Mouse (Mus musculus) spleen, postnatal 4 days (tissue): ENCODE measurements around the gene Gckr.

Source experiments
- DNase-seq, 2 experiments: peaks; one replicate each; pipeline ENCODE4 v3.0.0; 2022; ENCODE audit warnings: low spot score in 2 of 2

Gene Gckr

DNA sequence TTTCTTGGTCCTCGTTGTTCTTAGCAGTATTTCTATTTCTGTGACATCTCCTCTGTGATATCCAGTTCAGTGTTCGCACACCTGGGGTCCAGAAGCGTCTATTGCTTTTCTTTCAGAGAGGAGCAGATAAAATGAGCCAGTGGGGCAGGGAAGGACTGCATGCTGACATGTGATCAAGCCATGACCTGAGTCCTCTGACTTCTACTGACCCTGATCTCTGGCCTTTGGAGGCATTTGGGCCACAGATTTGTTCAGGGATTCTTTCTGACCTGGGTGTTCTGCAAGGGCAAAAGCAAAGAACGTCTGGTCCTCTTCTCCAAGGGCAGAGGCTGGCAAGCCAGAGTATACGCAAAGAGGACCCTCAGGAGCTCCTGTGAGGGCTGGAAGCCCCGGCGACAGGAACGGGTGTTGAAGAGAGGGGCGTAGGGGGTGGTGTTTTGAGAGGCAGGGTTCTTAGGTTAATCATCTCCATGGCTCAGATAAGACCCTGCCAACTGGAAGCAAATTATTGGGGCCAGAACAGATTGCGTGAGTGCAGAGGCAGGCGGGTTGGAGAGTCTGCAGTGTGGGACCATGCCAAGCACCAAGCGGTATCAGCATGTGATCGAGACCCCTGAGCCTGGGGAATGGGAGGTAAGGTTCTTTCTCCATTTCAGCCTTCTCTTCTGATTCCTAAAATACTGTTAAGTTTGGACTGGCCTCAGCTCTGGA, at the start of gene Gckr:
TSS of gene Gckr (plus strand) at position 397 of the 711 bp plus-strand sequence.
- no peak for DNase-seq

DNA sequence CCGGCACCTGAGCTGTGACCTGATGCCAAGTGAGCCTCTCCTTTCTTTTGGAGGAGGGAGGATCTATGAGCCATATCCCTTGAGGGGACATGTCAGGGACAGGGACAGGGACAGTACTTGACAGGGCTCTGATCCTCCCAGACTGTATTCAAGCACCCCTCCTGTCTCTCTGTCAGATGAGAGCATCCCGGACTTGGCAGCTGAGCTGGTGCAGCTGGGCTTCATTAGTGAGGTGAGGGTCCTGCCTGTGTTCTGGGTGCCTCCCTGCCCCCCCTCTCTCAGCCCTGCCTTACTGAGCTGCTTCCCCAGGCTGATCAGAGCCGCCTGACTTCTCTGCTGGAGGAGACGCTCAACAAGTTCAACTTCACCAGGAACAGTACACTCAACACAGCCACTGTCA, 46.5 kb upstream of the Gckr start:
- no peak for DNase-seq

DNA sequence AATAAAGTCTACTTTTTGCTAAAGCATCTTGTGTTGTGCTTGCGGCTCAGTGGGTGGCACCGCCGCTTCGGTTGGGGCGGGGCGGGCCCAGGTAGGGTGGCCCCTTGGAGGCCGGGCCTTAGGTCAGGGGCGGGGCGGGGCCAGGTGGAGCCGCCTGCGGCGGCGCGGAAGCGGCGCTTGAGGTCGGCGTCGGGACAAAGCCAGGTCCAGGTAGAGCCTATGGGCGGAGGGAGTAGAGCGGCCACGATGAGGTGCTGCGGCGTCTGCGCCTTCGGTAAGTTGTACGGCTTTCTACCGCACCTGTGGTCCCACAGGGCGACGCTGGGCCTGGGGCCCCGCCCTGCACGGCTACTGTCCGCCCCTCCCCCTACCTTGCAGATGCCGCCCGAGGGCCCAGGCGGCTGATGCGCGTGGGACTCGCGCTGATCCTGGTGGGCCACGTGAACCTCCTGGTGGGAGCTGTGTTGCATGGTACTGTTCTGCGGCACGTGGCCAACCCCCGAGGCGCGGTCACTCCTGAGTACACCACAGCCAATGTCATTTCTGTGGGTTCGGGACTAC, 45.6 kb upstream of the Gckr start, which contains the start of gene Krtcap3:
TSS of gene Krtcap3 (plus strand) at position 151 of the 561 bp plus-strand sequence.
- DNase-seq, result no peak

DNA sequence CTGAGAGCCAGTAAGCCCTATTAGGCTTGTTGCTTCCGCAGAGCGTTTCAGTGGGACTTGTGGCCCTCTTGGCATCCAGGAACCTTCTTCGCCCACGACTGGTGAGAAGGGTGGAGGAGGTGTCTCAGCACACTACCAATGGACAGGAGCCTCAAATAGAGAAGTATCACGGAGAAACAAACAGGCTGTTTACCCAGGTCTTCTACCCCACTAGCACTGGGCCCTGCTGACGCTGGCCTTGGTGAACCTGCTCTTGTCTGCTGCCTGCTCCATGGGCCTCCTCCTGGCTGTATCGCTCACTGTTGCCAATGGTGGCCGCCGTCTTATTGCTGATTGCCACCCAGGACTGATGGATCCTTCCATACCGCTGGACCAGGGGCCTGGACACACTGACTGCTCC, 45.1 kb upstream of the Gckr start:
- DNase-seq, result no peak

DNA sequence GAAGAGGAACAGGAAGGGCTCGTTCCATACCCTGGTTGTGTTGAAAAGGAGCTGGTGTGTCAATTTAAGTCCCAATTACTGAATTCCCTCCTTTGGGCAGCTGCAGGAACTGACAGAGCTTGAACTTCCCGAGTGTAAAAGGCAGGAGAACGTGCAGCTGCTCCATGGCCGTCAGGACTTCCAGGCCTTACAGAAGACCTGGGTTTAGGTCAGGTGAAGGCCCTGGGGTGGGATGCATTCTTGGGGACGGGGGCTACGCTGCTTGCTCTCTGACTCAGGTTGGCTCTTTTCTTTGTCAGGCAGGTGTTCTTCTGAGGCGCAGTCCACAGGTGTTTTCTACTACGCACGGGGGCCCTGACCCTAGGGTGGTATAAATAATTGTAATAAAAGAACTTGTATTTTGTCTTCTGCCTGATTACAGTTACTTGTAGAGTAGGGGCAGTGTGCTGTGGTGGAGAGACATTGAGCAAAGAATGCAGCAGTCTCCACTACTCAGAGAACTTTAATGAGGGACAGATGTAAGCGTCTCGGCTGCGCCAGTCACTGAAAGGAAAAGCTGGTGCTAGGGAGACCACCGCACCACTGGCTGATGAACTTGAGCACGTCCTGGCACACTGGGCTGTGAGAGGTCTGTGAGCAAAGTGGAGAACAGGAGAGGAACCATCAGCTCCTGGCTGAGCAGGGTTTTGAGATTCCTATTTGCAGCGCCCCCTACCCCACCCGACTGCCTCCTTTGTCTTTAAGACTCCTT, 44.3 kb upstream of the Gckr start:
- DNase-seq, result no peak

DNA sequence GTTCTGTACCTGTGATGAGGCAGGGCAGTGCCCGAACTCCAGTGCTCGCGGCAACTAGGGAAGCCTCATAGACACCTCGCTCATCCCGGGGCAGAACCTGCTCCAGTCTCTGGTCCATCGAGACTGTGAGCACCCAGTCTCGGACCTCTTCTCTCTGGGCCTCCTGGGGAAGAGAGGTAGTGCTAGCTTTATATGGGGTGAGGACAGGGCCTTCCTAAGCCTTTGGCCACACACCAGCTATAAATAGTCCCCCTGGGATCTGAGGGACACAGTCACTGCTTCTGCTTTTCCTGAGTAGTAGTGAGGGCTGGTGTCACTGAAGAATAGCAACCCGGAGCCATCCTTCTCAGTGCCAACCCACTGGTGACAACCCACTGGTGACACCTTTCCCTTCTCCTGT, 43.4 kb upstream of the Gckr start:
- no peak for DNase-seq

DNA sequence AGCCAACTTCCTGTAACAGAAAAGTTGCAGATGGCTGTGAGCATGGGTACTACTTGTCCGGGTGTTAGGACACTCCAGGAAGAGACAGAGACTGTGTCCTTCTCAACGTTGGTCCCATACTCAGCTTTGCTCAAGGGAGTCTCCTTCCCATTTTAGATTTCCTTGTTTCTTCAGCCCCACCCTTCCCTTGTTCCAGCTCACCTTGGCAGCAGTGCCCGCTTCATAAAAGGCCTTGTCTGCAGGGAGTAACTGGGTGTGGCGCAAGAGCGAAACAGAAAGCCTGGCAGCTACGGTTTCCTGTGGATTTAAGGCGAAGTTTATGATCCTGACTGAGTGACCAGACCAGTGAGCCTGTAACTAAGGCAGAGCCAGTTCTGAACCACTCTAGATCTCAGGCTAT, 42.8 kb upstream of the Gckr start:
- no peak for DNase-seq

DNA sequence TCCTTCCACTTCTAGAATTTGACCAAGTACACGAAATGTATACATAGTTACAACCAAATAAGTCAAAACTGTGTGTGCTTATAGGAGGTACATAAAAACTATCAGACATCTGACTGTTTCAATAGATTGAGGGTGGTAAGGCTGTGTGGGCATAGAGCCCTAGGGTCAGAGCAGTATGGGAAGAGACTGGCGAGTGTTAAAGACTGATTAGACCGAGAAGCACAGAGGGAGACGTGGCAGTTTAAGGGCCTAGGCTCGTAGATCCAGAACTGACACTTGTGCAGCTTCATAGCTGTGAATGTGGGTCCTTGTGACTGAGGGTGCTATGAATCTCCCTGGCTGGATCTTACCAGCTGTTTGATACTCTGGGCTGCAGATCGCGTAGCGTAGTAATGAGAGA, 42.3 kb upstream of the Gckr start:
- DNase-seq, result no peak

DNA sequence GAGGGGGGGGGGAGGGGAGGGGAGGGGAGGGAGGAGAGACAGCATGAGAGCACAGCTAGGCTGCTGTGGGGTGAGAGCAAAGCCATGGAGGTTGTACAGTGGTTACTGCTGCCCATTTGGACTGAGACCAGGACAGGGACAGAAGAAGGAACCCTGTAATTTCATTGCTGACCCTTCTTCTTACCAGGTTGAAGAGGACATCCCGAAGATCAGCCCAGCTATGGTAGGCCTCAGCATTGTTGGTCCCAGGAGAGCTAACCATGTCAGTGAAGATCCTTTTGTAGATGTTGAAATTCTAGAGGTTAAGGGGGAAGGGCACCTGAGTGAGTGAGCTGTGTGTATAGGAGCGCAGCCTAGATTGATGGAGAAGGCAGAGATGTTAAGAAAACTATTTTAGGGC, 41.9 kb upstream of the Gckr start:
- DNase-seq, result no peak

DNA sequence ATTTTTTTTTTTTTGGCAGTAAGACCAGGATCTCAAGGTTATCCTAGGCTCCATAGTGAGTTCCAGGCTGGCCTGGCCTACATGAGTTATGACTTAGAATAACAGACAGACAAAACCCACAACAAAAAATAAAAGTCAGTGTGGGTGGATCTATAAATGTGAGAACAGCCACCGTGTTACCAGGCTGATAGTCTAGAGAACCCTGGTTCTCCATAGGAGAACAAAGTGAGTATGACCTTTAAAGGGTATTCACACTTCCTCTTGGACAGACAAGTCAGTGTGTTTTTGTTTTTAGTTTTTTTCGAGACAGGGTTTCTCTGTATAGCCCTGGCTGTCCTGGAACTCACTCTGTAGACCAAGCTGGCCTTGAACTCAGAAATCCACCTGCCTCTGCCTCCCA, 41.3 kb upstream of the Gckr start:
- DNase-seq, result no peak

DNA sequence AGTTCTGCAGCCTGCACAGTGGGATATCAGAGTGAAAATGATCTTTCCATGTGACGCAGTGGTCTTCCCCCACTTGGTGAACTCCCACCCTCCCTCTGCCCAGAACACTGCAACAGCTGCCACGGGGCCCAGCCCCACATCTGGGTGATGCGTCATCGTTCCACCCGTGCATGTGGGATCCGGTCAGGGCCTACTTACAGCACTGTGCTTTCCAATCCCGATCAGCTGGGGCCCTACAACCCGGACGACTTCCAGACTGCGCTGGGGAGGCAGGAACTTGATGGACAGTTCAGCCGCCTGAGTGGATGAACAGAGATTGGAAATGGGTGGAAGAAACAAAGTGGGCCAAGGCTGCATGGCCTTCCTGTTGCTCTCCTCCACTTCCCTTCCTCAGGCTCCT, 39.6 kb upstream of the Gckr start:
- no peak for DNase-seq

DNA sequence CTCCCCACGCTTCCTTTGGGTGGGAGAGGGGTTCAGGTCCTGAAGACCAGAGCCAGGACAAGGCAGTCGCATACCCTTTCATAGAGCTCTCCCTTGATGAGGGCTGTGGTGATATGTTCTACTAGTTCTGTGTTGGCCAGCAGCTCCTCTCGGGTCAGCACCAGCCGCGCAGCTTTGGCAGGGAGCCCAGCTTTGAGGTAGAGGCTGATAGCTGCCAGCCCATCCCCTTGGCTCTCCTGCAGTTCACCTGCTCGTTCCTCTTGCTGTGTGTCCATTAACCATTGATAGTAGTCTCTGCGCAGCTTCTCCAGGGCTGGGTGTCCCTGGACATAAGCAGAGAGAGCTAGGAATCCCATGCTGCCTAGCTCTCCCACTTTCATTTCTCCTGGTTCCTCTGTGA, 31.1 kb upstream of the Gckr start:
- DNase-seq, result no peak

DNA sequence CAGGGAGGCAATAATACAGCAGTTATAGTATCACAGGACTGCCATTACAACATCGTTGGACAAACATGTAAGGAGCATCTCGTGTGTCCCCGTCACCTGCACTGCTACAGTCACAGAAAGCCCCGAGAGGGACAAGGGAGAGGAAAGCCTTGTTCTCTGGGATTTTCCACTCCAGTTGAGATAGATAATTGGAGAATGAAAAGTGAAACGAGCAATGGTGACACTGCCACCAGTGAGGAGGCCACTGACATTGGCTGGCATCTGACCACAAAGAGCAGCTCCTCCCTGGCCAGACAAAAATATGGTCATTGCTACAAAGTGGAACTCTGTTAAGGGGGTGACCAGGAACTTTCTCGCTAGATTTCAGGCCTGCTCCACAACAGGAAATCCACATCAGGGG, 29.6 kb upstream of the Gckr start:
- DNase-seq, result no peak

DNA sequence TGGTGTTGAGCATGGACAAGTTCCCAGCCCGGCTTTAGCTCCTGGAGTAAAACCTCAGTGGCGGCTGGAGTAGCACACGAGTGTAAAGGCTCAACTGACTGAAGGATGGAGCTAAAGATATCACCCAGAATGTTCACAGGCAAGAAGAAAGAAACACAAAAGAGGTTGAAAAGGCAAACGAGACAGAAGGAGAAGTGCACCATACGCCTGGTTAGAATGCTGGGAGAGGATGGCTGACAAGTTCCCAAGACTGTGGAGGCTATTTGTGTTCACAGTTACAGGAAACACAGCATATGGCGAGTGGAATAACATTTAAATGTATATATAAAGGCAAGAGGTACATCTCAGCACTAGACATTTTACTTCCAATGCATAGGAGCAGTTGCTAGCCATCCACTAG, 24.2 kb upstream of the Gckr start:
- no peak for DNase-seq

DNA sequence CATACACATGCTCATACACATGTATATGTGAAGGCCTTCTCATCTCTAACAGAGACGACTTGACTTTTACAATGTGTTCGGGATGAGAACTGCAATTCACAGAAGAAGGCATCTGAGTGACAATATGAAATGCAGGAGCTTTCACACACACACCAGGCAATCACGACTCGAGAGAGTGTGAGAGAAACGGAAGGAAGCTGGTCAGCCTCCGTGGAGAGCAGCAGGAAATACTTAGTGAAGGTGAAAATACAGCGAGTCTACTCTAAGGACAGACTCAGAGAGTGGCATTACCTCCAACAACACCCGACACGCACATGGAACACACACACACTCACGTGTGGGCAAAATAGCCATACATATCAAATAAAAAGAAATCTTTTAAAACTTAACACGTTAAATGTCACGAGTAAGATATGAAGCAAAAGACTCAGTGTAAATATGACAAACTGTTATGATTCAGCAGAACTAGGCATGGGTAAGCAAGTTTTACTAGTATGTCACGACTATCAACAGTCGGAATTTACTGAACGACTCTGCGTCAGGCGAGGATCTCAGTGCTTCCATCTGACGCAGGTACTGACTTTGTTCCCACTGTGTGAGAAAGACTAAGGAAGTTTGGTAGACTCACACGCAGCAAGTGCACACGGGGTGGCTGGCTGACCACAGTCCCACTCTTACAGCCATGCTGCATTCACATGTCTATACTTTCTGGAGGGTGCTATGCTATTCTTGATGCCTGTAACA, 17.8 kb upstream of the Gckr start:
- no peak for DNase-seq

DNA sequence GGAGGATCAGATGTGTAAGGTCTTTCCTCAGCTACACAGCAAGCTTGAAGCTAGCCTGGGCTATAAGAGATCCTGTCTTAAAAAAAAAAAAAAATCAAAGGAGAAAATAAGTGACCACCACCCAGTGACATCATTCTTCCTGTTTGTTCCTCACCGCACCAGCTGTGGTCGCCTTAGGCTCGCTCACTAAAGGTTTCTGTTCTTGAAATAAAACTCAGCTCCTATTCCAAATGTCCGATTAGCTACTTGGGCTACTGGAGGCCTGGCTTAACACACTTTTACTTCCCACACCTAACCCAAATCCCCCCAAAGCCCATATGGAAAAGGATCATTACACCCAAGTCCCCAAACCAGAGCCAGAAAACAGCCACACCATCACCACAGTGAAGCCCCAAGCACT, 9.0 kb upstream of the Gckr start:
- no peak for DNase-seq

DNA sequence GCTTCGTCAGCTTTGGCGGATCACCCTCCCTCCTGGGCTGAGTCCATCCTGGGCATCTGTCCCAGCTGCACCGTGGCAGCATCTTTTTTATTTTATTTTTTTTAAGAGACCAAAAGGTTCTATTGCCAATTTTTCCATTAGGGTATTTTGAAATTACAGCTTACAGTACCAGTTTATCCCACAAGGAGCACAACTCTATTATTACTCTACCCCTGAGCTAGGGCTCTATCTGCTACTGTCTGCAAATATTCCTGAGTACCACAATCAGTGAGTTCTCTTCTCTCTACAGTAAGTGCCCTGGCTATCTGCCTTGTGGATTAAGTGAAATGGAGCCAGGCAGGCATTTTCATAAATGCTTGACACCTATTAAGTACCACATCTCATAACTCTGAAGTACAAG, 8.6 kb upstream of the Gckr start:
- DNase-seq, result no peak

DNA sequence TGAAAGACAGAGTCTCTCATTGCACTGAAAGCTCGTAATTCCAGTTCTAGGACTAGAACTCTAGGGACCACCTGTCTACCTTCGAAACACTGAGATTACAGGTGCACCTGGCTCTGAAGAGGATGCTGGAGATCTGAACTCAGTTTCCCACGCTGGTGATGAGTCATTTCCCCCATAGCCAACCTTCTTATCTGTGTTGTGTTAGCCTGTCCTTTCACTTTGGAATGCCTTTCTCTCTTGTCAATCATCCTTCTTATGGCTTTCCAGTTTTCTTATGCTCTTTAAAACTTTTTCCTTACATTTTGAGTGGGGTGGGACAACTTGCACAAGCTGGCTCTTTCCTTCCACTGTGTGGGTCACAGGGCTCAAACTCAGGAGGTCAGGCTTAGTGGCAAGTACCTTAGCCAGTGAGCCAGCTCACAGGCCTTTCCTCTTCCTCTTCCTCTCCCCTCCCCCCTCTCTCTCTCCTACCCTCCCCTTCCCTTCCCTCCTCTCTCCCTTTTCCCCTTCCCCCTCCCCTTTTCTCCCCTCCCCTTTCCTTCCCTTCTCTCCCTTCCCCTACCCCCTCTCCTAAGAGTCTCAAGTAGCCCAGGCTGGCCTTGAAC, 7.5 kb upstream of the Gckr start:
- DNase-seq, result no peak

DNA sequence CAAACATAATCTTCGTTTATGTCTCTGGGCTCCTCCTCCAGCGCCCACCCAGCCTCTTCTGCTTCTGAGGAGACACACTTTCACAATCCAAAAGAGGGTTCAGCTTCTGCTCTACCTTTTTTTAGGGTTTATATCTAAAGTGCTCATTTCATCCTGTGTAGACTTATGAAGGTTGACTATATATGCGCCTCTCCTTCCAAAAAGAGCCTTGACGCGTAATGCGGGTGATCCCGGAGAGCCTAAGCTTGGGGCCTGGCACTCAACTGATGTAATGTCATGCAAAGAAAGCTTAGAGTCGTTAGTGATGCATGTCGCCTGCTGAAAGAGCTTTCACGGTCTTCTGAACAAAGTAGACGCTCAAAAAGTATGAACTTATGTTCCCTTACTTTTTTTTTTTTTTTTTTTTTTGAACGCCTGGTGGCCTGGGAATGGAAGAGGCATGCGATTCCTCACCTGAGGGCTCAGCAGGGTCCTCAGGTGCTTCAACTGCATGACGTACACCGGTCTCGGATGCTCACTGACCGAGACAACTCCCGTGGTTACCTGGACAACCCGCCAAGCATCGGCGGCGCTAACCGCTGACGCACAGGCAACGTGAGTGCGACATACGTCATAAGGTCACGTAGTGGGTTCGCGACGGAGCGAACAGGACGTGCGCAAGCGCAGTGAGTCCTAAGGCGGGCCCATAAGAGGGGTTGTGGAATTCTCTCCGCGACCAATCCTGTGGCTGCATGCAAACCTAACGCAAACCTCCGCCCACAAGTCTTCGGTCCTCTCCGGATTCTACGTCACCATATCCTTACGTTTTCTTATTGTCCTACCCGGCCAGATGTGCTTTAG, 6.5 kb upstream of the Gckr start, which contains the start of gene Ift172:
TSS of gene Ift172 (minus strand) at position 596 of the 840 bp plus-strand sequence.
- peak; percentile 93 to 96 for DNase-seq

DNA sequence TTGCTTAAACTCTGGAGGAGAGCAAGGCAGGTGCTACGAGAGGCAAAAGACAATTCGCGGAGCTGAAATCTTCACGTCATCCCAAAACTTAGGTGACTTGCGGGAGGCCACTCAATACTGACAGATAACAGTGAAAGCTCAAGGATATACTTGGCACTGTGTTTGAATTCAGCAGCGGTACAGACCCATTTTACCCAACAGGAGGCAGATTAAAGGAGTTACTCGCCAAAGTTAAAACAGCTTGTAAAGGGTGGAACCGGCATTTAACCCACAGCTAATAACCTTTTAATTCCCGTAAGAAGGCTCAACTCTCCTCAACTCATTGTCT, 5.9 kb upstream of the Gckr start:
- no peak for DNase-seq

DNA sequence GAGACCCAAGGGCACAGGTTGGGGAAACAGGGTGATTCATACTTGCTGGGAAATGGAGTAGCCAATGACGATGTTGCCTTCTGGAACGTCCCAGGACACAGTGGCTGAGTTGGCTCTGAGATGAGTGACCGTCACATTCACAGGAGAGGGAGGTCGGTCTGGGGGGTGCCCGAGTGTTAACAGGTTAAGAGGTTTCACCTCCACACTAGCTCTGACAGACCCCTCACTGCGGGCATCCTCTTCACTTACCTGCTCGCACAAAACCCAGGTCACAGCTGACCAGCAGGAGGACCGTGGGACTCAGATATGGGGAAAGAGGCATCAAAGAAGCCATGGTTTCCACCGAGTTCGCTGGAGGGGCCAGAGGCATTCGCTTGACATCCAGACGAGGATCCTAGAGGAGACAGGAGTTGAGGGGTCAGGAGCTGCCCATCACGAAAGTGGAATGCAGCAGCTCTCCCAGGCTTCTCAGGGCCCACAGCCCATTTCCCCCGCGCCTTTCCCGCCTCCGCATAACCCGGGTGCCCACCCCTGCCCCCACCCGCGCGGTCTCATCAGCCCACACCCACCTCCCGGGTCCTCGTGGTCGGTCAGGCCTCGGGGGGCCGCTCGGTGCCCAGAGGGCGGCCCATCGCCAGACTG, 2.2 kb upstream of the Gckr start:
- no peak for DNase-seq
